Mouse (Mus musculus) right cerebral cortex, postnatal 25 days (tissue): ENCODE measurements at regions not wholly inside any gene's neighbourhood (a gene's known extent, or its start where the extent isn't known, plus 50 kb on each side); places are given as distances from the start of the nearest gene placed in this dataset.

ENCODE experiments used
- DNase-seq: peaks from one replicate; pipeline ENCODE4 v3.0.0; 2022

DNA sequence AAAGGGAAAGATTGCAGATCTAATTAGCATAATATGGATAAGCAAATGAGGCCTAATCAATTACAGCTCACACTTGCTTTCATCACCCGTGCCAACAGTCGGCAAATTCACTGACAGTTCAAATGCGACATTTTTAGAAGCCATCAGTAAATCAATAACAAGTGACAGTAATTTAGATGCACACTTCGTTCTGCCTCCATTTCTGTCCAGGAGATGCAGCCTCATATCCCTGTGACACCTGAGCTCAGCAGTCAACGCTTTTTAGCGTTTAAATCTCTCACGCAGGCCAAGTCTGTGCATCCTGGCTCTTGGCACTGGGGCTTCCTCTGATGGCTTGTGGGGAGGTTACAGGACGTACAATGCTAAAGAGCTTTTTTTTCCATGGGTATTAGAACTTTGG lies 218.0 kb downstream of the Nuf2 start:
- no peak for DNase-seq

DNA sequence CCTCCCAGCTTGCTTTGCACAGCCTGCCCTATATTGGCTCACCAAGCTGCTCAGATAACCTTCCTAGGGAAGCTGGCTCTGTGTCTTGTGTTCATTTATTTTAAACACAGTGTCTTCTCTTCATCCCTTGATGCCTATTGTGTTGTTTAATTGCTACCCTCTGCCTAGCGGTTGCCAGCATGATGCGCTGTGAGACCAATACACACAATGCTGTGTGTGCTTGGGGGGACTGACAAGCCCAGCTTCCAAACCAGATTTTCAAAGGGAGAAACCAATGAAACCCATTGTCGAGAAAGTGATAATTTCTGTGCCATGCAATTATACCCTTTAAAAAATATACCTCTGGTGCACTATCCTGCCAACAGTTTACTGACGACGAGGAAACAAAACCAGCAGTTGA lies 247.8 kb downstream of the Nuf2 start:
- DNase-seq: no peak

DNA sequence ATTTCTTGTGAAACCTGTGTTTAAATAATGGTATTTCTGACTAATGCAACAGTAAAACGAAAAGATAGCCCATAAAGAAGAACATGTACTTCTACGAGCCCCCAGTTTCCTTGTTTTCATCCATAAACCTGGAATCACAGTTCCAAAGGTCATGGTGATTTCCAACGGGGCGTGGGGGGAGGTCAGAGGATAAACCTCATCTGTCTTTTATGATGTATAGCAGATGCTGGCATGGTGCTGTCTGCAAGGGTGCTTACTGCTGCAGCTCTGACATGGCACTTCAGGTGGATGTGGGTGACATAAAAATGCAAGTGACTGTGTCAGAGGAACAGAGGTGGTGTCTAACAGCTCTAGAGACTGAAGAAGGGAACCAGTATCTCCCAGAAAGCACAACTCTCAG lies 260.5 kb downstream of the Nuf2 start:
- no peak for DNase-seq

DNA sequence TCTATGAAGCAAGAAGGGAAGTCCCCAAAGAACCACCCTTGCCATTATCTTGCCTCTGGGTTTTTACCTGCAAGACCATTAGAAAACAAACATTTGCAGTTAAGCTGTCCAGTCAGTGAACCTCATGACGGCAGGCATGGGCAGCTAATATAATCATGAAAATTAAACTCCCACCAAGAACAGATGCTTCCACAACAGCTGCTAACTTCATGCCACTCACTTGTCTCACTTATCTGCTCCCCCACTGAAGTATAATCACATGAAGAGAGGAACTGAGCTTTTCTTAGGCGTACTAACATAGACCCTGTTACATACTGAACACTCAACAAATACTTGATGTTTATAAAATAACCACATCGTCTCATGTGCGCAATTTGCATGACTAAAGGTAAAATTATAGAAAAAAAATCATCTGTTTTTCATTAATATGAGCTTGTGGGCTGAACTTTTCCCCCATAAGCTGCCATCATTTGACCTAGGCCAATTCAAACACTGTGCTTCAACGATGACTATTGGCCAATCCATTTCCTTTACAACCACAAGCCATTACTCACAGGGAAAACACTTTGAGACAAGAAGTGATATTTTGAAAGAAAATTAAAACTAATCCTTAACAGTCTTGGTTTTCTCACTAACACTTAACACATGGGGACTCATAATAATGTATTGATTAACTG lies 267.1 kb downstream of the Nuf2 start:
- no peak for DNase-seq

DNA sequence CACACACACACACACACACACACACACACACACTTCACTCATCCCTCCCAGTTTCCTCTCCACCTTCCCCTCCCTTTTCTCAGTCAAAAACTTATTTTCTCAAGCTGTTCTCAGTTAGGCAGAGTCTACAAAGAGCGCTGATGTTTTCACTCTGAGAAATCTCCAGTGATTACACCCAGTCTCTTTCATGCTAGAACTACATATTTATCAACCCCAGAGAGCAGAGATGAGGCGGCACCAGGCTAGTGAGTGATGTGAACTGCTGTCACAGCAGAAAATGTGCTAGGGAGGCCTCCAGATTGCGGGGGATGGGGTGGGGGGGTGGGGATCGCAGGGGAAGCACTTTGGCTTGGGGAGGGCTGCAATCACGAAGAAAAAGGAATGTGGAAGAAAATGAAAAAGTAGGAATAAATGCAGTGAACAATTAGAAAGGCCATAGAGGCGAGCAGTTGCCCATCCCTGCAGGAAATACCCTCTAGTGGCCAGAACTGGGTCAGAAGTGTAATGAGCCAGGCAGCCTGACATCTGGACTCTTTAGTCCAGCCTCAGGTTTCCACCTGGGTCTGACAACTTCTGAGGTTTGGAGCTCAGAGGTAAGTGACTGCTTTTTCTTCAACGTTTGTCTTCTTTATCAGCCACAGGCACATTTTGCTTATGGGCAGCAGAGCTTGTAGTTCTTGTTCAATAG lies 276.9 kb downstream of the Nuf2 start:
- no peak for DNase-seq

DNA sequence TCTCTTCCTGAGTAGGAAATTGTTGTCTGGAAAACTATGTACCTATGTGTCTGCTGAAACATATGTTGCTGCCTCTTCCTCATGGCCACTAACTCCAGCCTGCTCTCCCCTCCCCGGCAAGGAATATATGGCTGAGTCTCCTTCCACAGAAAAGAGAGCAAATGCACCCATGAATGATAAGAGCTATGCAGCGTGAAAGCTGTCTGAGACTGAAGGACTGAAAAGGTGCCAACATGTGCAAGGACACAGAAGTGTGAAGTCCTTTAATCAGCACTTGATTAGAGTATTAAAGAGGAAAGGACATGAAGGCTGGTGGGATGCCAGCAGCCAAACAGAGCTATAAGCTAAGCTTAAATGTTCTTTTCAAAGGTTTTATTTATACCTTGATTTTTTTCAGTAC lies 279.1 kb downstream of the Nuf2 start:
- no peak for DNase-seq

DNA sequence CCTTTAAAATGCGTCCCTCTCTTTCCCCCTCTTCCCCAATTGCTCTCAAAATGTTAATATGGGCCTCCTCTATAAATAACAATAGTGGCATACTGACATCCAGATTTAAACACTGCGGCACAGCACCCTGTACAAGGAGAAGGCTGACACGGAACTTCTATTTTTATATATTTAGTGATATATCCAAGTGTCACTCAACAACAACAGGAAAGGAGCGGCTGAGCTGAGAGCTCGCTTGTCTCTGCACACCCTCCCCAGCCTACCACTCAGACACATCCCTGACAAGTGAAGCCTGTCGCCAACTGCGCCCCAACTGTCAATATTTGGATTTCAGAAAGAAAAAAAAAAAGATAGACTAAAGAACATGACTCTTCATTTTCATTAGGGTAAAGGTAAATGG lies 282.2 kb downstream of the Nuf2 start:
- DNase-seq: no peak

DNA sequence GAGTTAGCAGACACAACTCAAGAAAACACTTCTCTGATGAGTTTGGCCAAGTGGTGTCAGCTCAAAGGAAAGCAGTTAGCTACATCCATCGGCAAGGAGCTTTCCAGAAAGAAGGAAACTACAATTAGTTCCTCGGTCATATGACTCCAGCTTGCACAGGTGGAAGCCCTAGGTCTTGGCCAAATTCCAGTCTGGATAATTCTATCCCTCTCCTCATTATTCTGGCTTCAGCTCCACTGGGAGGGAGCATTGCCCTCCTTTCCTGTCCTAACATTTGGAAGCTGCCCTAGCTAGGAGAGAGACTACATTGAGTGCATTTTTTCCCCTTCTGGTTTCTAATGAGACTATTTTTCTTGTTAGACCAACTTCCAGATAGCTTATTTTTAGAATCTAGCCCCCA lies 290.9 kb downstream of the Nuf2 start:
- no peak for DNase-seq

DNA sequence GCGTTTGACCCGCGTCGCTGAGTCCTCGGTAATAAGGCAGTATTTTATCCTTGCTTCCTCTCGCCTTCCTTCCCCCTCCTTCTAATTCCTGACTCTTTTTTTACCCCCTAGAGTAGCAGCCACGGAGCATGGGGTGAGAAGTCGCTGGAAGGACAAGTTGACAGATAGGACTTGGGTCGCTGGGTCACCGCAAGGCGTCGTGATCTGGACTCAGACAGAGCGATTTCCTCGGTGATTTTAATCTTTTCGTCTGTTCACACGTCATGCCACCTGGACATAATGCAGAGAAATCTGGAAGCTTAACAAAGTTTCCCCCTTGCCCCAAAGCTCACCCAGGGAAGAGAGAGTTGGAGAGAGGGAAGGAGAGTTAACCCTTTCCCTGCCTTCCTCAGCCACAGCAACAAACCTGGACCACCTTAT lies 292.6 kb downstream of the Nuf2 start:
- no peak for DNase-seq

DNA sequence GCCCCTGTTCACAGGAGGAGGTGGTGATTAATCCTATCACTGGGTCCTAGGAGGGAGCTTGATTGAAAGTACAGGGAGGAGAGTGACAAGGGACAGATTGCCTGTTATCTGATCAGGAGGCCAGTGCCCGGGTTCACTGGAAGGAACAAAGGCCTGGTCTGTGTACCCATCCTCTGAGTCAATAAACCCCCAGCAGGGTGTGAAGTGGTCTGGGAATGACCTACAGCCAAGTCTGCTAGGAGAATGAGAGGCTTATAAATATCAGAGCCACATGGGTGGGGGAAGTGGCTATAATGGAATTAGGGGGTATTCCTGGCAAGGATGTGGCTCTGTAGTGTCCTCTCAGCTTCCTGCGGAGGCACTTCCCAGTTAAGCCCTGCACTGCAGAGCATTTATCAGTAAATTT lies 296.0 kb downstream of the Nuf2 start:
- DNase-seq: no peak

DNA sequence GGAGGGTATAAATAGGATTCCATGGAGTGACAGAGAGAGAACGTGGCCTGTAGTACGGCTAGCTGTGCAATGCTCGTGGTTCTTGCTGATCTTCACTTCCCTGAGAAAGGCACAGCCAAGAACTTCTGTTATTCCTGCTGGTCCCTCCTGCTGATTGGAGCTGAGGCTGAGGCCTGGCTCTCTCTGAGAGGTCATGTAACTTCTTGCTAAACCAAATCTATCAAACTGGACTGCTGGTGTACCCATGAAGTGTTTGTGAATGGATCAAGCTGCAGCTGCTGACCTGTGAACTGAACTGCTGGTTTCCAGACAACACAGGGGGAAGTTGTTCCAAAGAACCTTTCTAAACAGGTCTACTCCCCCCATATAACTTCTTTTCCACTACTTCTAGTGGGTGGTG lies 297.9 kb downstream of the Nuf2 start:
- no peak for DNase-seq

DNA sequence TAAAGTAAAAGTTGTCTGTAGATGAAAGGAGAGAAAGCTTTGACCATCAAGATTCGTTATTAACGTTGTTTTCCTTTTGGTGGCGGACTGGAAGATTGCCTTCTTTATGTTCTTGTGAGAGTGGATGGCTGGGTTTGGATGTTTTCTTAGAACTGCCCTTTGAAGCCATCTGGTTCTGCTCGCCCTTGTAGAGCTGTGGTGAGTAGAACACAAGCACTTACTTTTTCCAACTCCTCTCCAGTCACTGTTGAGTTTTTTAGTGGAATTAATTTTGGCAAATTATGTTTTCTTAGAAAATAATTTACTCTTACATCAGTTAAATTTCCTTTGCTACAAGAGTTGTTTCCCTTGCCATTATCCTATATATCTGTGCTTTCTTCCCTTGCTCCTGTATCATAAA lies 301.2 kb downstream of the Nuf2 start:
- no peak for DNase-seq

DNA sequence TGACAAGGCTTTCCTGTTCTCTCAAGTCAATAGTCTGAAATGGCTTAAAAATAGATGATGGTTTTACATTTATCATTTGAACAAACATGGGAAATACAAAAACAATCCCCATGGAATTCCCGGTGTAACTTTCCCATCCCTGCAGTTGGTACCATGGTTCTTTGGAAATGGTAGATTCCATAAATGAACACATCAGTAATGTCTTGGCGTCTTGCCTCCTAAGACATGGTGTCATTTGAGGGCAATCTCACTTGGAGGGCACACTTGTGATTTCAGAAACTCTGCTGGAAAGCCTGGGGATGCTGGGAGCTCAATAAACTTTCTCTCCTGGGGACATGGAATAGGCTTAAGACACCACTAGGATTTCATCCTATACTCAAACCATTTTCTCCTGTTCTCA lies 306.8 kb downstream of the Nuf2 start:
- no peak for DNase-seq

DNA sequence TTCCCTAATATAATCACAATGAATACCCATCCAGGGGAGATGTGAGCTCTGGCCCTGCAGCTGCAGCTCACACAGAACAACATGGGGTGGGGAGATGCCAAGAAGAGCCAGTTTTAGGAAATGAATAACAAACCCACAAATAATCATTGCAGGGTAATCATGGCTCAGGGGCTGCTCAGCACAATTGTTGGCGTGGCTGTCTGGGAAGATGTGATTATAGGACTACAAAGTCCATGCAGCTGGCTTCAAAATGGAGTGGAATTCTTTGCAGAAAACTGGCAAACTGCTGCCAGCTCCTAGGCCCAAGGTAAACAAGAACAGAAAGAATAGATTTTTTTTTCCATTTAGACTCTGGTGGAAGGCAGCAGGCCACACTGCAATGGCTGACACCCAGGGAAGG lies 343.6 kb downstream of the Nuf2 start:
- no peak for DNase-seq

DNA sequence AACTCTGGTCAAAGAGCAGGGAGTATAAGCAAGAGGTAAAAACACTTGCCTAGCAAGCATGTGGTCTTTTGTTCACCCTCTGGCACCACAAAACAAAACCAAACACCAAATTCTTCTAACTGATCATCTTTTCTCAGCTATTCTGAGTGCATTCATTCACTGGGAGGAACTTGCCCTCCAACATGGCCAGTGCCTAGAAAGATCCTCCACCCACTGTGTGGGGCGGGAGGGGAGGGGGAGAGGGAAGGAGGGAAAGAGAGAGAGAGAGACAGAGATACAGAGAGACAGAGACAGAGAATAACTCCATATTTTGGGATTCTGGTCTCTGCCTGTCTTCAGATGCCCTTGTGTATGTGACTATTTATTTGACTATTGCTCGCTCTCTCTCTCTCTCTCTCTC lies 360.9 kb downstream of the Nuf2 start:
- no peak for DNase-seq

DNA sequence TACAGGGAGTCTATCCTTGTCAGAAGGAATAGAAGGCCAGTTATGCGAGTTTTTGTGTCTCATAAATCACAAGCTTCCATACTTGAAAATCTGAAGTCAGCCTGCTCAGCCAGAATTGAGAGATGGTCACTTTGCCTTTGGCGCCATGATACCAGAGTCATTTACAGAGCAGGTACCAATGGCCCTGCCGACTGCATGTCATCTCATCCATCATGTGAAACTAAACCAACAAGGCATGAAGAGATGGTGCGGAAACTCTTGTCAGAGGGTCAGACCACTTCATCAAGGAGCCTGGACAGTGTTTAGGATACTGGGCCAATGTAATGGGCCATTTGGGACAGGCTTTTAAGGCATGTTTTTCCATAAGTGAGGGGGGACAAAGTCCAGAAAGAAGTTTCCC lies 363.2 kb downstream of the Nuf2 start:
- no peak for DNase-seq

DNA sequence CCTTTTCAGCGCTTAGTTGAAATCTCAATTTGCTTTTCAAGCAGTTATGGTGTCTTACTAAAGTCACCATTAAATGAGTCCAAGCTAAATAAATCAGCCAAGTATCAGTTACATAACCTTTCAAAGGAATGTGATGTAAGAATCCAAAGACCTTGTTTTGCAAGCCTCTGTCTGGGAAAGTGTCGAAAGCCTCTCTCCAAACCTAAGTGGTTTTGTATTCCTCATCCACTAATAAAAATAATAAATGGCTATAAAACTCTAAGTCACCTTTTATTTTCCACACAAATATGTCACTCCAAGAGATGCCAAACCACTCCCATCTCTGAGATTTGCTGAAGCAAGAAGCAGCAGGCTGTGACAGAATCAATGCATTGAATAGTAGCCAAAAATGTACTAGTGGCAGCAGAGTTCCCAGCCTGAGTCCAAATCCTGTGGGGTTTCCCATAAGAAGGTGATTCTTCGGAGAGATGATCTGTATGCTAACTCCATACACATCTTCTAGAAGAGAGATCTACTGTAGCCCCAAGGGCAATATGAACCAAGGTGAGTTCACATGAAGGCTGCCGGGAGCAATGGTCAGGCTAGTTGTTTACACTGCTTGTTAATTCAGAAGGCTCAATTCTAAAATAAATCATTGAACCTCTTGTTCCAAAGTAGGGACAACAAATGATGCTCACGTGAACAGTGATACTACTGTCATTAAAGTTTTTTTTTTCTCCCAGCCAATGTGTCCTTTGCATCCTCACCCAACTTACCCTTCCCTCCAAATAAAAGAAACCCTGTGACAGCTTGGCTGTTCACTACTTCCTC lies 365.0 kb downstream of the Nuf2 start:
- DNase-seq: no peak

DNA sequence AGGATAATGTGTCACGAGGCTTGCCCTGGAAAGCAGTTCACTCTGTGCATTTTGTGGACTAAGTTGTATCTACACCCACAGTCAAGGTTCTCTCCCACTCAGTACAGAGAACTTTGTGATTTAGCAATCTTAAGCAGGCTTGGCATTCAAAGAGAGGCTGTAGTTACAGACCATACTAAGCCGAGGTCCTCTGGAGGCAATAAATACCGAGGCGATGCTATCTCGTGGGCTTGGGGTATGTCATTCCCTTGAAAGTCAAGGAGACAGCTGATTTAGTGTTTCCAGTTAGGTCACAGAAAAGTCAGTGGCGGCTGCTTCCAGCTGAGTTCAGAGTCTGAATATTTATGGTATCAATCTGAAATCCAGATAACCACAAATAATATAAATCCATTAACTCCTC lies 370.4 kb downstream of the Nuf2 start:
- DNase-seq: no peak

DNA sequence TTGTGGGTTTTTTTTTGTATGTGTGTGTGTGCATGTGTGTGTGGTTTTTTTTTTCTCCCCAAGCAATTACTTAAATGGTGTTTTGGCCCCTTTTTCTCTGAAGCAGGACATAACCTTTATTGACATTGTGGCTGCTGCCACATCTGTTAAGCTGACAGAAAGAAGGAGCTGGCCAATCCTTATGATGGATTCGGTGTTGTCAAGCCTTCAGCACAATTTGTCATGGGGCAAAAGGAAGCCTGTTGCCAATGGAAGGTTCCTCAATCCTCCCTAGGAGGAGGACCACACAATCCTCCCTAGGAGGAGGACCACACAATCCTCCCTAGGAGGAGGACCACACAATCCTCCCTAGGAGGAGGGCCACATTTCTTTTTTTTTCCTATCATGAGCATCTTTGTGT lies 371.0 kb downstream of the Nuf2 start:
- no peak for DNase-seq

DNA sequence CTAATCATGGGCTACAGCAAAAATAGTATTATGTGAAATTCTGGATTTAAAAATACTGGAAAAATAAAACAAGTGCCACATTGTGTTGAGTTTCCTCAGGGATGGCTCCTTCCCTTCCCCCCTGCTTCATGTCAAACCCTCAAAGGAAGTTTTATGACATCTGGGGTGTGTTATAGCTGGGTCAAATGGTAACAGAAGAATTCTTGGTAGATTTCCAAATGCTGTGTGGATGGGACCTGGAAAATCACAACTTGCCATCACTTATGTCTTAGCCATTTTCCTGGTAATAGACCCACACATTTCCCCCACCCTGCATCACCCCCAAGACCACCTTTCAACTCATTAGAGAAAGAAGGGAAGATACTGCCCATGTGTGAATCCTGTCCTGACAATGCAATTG lies 371.5 kb downstream of the Nuf2 start:
- no peak for DNase-seq

DNA sequence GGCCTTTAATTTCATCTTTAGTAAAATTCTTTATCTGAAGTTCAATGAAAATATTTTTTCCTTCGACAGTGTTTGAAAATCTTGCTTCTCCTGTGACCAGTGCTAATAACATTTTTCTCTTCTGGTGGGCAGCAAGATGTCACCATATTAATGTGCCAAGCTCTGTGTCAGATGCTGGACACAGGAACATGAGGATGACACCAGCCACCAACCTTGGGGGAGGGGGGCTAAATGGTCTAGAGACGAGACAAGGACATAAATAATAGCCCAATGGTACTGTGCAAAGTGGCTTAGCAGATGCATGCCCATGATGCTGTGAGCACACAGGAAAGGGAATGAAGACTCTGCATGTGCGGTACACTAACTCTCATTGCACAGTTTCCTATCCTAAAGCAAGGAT lies 373.8 kb downstream of the Nuf2 start:
- DNase-seq: no peak

DNA sequence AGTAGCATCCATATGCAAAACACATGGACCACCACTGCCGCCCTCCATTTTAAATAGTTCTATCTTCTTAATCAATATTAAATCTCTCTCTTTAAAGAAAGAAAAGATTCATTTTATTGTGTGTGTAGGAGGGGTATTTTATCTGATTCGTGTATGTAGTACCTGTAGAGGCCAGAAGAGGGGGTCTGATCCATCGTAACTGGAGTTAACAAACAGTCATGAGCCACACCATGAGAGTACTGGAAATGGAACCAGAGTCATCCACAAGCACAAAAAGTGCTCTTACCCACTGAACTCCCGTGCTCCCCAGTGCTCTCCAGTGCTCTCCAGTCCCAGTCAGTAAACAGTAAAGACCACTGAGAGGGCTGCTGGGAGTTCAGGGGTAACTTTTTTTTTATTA lies 374.4 kb downstream of the Nuf2 start:
- DNase-seq: no peak

DNA sequence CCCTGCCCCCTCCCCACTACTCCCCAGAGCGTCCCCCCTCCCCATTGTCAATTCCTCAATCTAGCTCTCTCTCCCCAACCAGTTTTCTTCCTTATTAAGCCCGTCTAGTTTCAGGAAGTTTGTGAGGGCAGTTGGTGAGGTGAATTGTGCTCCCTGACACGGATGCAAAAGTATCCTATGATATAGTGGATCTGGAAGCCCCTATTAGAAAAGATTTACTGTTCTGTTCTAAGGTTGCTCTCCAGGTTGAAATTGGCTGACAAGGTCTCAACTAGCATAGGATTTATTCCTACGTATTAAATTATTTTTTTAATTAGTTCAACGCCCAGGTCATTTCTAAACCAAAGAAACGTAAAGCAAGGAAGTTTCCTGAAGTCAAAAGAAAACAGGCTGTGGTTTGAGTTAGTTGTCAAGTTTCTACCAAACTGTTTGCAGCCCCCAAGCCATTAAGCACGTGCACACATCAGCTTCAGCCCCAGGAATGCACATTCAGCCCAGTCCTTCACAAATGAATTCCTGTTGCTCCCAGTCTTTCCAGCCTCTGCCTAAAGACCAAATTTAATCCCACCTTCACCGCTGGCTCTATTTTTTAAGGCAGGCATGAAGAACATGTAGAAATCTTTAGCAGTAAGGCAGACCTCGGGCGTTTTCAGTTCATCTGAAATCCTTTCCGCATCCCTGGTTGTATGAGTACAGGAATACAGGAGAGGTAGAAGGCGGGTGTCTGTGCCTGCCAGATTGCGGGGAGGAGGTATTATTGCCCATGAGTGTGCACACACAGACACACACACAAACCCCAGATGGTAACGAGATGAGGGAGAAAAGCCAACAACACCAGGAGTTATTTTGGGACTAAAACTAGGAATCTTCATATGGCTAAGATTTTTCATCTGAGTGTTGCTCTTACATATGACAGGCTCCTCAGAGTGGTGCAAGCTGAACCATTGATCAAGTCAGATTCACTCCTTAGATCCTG lies 375.5 kb downstream of the Nuf2 start:
- peak; percentile 76 for DNase-seq
